Mouse (Mus musculus): Measurements from ENCODE around the gene C1galt1.

Gene C1galt1

DNA sequence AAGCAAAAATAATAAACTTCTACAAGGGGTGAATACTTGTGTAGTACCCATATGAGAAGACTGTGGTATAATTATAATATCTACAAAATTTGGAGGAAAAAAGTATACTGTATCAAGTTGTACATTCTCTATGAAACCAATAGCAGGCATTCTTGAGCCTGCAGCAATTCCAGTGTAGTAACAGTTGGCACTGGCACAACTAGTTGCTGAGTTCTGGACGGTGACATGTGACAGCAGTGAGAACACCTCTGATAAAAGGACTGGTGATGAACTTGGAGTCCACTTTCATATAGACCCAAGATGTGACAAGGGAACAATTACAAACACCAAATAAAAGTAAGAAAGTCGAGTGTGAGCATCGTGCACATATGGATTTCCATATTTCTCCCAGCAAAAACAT, 14.5 kb downstream of the C1galt1 start:
- DNase-seq (ENCODE audit: low spot score): no peak

DNA sequence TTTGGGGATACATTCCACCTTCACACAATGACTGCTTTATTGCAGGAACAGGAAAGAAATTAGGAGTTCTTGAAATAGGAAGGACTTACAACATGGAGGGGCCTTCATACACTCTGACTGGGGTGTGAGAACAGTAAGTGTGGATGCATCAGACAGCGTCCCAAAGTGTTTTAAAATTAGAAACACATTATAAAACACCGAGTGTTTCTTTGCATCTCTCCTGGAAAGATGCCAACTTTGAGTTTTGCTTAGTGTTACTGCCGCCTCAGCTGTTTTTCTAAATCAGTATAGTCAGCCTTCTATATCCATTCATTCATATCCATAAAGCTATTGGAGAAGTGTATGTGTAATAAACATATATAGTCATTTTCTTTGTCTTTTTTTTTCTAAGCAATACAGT, 16.4 kb downstream of the C1galt1 start:
- no peak for DNase-seq (ENCODE audit: low spot score)

DNA sequence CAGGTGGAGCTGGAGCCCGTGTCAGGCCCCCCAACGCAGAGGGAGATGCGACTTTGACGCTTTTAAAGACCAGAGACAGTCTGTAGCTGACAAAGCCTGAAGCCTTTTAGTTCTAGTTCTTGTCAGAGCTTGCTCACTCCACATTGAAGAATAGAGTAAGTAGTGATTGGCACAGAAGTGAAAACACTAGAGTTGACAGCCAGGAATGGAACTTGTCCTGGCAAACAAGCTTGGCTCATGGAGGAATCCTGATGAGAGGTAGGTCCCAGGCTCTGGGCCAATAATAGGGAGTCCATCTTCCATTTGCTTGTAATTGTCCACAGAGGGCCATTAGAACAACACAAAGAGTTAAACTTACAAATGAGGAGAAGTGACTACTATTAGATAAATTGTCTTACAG, 18.7 kb downstream of the C1galt1 start:
- no peak for DNase-seq (ENCODE audit: low spot score)

DNA sequence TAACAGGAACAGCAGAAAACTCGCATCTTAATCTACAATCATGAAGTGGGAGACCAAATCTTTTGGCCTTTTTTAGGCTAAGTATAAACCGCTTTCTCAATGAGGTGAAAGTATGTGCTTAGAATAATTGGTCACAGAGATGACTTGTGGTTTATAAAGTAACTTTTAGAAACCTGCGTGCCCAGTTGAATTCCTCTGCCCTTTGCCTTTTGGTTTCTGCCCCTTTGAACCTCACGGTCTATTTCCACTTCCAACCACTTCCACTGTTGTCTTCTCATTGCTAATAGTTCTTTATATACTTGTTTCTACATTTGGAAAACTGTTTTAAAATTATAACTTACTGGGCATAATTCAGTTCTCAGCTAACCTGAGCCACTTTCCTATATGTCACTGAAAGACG, 32.2 kb downstream of the C1galt1 start:
- DNase-seq (ENCODE audit: low spot score): no peak

DNA sequence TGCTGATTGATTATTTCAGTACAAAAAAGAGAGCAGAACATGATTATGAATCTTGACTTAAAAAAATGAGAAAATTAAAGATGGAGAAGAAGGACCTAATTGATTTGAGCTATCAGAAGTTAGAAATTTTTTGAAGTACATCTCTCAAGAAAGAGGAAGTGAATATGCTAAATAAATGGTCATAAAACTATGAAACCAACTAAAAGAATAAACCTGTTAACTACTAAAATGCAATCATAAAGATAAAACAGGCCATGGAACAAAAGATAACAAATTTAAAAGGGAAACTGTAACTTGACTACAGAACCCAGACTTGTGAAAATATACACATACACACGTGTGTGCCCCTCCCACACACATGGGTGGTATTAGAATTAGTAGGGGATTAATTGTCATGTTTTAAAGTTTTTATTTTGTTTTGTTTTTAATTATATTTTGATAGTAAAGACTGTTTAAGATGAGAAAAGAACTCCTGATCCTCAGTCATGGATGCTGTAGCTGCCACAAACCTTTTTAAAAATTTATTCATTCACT, 37.0 kb downstream of the C1galt1 start:
- no peak for DNase-seq (ENCODE audit: low spot score)

DNA sequence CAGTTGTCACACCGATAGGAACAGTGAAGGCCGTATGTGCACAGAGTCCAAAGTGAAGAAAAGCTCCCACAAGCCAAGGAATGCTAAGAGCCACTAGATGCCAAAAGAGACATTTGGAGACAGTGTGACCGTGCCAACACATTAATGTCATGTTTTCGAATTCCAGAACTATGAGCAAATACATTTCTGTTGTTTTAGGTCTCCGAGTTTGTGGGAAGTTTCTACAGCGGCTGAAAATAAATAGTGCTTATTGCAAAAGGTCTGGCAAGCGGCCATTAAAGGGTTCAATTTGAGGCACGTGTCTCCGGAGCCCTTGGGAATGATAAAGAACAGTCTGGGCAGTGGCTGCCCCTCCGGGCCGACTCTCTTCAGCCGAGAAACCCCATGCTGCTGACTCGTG, 37.9 kb downstream of the C1galt1 start:
- peak; percentile 50 for DNase-seq (ENCODE audit: low spot score)

DNA sequence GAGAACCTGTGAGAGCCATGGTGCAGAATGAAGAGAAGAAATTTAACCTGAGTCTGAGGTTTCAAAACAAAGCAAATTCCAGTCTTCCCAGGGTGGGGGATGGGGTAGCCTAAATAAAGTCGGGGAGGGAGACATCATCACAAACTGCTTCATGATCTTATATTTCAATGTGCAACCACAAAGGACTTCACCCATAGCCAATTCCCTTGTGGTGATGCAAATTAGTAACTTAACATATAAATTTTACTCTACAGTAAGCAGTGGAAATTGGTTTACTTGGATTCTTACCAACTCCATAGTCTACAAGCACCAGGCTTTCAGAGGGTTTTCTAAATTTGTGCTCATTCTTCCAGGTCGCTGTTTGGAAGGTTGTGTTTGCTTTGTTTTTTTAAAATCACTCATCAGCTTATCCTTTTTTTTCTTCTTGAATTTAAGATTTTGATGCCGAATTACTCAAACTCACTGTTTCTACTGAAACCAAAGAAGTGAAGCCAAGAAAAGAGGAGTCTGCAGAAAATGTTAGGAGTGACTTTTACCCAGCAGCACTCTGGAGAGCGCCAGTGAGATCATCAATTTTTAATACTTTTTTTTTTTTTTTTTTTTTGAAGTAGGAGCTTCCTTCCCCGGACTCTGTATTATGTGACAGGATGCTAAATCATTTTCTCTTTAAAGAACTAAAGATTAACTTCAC, 41.5 kb downstream of the C1galt1 start:
- DNase-seq (ENCODE audit: low spot score): no peak

DNA sequence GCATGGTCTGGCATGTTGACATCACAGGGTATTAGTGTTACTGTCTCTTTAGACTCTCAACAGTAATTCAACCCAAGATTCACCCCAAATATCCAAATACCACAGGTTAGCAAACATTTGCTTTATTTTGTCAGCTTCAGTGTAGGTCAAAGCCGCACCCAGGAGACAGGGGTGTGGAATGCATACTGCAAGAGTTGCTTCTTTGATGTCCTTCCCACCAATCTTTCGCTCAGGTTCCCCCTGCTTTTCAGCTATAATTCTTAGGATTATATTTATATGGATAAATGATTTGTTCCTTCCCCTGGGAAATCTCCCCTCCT, 42.0 kb downstream of the C1galt1 start:
- no peak for DNase-seq (ENCODE audit: low spot score)

DNA sequence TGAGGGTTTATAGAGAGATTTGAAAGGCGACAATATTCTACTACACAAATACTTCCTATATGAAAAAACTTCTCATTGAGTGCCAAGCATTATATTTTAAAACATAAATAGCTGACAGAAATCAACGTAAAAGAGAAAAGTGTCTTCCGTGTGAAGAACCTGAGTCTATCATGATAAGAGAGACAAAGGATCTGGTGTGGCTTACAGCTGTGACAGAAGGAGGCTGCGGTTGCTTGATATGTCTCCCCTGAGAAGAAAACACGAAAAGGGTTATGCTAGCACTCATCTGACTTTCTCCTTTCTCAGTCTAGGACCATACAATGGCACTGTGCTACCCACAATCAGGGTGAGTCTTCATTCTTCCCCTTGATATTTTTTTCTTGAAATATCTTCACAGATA, 51.7 kb downstream of the C1galt1 start:
- DNase-seq (ENCODE audit: low spot score): no peak

DNA sequence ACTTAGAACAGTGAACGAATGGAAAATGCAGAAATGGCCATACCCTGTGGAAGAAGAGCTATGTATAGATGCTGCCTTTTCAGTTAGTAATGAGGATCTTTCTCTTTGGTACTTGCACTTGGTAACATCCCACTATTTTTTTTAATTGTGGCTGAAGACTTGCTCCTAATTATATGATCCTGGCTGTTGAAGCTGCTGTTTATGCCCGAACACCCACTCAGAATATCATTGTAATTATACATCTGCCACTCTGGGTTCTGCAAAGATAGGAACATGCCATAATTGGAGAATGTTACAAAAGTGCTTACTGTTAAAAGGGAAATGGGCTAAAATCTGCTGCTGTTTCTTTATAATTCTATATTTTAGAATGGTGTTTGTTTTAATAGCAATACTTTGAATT, 67.4 kb downstream of the C1galt1 start:
- DNase-seq (ENCODE audit: low spot score): no peak
